Mouse (Mus musculus): Measurements from ENCODE around the gene Hlf.

Gene Hlf

DNA sequence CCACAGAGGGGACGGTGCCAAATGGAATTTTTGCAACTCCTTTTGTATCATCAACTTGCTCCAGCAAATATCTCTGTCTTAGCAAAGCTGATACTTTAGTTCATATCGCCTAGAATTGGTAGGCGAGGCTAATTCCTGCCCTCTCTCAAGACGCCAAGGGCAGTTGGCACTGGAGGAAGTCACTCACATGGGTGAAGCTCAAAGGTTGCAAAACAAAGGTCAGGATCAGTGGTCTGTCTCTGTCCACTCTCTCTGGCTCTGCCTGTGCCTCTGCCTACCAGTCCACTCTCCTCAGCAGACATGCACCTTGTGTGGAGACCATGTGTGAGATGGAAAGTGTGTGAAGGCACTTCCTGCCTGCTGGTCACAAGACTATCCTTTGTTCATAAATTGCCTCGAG, 48.4 kb downstream of the Hlf start:
- DNase-seq (ENCODE audit: low spot score in 2 of 2): no peak

DNA sequence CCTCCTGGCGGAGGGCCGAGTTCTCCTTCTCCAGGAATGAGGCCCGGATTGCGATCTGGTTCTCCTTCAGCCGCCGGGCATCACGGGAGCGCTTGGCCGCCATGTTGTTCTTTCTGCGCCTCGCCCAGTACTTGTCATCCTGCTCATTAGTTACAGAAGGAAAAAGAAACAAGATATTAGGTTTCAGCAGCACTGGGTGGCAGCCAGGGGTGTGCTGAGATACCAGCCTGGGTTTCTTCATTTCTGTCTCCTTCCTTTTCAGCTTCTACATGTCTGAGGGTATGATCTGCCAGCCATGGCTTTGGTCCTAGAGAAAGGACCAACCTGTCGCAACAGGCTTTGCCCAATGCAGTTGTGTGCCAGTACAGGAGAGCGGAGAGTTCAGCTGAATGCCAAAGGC, 49.9 kb downstream of the Hlf start:
- no peak for DNase-seq (ENCODE audit: low spot score in 2 of 2)

DNA sequence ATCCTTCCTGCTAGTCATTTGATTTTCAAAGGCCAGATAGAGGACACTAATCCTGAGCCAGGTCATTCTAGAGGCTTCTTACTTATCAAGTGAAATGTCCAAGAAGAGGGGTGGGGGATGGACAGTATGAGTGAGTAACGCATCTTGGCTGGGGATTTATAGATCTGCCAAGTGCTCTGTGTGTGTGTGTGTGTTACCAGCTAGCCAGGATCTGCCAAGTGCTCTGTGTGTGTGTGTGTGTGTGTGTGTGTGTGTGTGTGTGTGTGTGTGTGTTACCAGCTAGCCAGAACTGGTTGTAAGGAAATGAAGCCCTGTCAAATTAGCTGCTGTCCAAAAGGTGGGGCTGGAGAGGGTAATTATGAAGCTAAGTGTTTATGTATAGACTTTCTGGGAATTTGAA, 55.9 kb downstream of the Hlf start:
- DNase-seq (ENCODE audit: low spot score in 2 of 2): no peak

DNA sequence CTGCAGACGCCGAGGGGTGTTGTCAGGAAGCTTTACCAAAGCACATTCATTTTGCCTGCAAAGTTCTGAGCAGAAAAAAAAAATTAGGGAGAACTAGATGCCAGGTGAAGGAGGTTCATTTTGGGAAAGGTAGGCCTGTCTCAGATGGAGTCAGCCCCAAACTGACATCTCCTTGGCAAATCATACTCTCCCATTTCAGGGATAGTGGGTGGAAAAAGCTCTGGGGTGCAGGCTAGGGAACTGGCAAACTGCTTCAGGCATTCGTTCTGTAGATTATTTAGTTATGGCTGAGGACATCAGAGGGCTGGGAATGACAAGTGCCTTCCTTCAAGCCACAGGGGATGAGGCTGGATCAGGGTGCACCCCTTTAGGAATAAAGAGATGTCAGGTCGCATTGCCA, 58.0 kb downstream of the Hlf start:
- DNase-seq (ENCODE audit: low spot score in 2 of 2): no peak

DNA sequence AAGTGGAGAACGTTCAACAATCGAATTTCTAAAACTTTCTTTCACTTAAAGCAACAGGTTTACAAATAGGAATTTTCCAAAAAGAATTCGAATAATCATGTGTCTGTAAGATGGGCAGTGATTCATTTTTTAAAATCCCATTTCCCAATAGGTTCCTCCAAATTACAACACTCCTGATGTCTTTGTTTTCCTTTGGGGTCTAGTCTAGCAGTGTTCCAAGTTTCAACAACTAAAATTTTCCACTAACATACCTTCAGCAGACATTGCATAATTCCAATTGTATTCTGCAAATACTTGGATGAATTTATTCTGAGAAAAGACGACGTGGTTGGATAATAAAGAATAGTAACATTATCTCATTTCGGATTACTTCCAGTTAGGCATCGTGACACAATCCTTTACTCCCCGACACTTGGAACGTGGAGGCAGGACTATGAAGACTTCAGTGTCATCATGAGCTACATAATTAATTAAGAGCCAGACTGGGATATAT, 60.4 kb downstream of the Hlf start:
- DNase-seq (ENCODE audit: low spot score in 2 of 2): peak; percentile 38 to 43

DNA sequence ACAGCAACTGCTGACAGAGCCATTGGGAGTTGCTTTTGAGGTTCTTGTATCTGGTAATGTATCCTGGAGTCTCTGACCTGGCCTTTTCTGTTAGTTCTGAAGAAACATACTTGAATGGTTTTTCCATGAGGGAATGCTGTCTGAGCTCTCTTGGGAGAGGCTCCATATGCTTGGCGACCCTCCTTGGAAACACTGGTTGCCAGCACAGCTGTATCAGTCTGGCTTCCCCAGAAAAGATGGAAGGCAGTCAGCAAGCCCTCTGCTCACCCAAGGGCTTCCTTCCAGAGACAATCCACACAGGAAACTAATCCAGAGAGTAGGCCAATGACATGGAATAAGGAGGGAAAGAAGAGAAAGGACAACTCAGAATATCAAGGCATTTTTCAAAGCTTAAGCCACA, 63.9 kb downstream of the Hlf start:
- peak; percentile 77 to 82 for DNase-seq (ENCODE audit: low spot score in 2 of 2)

DNA sequence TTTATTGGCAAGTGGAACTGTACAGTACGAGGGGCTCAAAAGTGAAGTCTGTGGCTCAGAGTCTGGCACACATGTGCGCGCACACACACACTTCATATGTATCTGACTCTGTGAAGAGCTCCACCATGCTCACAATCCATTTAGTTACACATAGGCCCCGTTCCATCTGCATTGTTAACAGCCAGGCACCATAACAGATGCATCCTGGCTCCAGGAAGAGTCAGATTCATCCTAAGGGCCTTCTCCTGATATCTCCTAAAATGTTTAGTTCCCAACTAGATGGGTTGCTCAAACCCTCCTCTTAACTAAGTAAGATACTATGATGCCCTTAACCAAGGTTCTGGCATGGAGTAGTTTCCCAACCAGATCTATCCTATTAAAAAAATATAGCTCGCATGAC, 64.5 kb downstream of the Hlf start:
- DNase-seq (ENCODE audit: low spot score in 2 of 2): no peak

DNA sequence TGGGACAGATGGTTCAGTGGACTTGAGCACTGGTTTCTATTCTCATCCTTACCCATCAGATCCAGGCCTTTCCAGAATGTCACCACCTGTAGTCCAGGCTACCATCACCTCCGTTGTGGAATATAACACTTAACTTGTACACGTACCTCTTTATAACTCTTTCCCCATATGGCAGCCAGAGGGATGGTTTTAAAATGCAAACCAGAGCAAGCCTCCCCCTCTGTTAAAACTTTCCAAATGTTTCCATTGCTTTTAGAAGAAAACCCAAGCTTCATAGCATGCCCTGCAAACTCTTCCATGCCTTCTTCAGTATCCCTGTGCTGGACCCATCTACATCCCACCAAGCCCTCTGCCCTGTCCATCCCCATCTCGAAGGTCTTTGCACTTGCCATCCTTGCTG, 66.1 kb downstream of the Hlf start:
- no peak for DNase-seq (ENCODE audit: low spot score in 2 of 2)

DNA sequence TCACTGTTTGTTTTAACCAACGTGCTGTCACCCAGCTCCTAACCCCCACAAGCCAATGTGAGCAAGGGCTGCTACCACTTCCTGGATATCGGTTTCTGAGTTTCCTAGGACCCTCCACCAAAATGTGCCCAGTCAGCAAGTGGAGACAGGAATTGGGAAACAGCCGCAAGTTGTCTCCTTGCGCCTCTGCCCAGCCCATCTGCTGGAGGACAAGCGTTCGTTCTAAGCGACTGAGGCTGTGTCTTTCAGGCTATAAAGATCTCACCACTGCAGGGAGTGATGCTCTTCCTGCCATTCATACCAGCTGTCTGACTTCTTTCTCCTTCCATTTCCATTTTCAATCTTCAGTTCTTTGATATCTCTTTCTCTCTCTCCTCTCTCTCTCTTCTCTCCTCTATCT, 69.8 kb downstream of the Hlf start:
- DNase-seq (ENCODE audit: low spot score in 2 of 2): no peak

DNA sequence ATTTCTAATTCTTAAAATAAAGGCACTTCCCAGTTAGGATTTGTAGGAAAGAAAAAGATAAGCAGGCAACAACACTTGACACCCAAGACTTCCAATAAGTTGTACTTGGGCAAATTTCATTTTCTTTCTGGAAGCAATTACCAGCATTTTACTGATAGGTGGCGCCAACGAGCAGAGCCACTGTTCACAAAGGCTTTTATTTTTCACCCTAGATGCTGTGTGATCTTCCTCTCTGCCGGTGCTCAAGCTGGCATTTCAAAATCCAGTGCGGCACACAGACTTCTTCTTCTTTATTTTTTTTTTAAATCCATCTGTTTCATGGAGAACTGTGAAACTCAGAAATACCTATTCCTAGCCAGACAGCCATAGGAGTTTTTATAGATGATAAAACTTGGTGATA, 73.2 kb downstream of the Hlf start:
- DNase-seq (ENCODE audit: low spot score in 2 of 2): peak in 1 of 2 experiments; percentile 36

DNA sequence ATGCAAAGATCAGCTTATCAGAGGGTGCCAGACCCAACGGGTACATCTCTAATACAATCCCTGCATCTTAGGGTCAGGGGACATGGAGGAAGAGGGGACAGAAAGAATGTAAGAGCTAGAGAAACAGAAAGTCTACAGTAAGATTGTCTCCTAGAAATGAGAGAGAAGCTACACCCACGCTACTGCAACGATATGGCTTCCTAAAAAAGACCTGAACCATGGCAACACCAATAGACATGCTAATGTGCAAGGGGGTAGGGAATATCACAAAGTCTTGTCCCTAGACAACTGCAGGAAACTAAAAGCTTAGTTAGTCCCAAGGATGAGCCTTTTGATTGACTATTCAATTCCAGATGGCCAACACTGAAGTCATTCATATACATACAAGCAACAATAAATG, 76.1 kb downstream of the Hlf start:
- DNase-seq (ENCODE audit: low spot score in 2 of 2): no peak

DNA sequence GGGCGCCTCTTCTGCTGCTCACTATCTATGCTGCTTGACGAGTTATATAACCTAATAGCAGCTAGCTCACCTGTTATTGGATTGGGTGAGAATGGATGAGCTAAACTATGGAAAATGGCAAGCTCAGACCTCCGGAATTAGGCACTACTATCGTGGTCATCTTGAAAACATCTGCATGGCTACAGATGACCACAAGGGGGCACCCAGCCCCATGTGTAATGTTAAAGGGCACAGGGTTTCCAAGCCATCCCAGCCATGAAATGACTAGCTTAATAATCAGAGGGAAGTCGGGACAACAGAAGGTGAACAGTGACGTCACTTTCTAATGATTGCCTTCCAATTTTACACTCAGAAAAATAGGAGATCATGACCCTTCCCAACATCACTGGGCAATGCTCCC, 83.7 kb downstream of the Hlf start:
- peak; percentile 26 to 59 for DNase-seq (ENCODE audit: low spot score in 2 of 2)

DNA sequence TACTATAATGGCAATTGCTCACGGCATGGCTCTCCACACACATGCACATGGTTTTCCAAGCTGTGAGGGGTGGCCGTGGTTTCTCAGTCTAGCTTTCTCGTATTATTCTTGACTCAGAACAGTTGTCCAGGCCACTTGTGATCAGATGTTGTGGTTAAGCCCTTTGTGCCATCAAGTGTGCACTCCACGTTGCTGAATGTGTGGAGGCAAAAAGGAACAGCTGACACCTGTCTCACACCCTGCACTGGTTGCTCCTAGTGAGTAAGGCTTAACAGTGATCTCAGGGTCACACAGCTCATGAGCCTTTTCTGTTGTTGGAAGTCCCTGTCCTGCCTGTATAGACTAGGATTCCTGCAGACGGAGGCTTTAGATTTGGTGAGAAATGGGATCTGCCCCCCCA, 84.6 kb downstream of the Hlf start:
- no peak for DNase-seq (ENCODE audit: low spot score in 2 of 2)

DNA sequence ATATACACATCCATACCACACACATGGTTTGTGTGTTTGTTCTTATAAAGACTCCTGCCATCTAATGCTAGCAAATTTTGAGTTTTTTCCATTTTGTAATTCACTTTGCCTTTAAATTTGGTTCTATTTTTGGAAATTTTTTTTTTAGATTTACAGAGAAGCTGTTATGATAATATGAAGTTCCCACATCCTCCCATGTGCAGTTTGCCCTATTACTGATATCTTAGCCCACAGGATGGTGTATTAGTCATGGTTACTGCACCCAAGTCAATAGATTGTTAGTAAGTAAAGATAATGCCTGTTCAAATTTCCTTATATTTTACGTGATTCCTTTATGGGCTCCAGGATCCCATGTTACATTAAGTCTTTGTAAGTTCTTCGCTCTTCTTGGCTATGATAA, 96.1 kb downstream of the Hlf start:
- DNase-seq (ENCODE audit: low spot score in 2 of 2): no peak

DNA sequence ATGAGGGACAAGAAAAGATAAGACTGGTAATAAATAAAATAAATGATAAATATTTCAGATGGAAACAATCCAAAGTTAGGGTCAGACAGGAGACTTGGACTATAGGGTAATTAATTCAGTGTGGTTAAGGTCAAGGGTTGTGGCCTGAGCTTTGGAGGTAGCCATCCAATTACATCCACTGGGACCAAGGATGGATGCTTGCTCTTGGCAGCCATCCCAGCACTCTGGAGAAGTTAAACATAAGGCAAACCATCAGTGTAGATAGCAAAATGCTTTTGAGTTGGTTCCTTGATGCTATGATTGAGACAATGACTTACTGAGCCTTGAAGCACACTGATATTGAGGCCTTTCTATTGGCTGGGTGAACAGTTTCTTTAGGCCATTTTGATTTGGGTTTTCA, 97.9 kb downstream of the Hlf start:
- DNase-seq (ENCODE audit: low spot score in 2 of 2): no peak

DNA sequence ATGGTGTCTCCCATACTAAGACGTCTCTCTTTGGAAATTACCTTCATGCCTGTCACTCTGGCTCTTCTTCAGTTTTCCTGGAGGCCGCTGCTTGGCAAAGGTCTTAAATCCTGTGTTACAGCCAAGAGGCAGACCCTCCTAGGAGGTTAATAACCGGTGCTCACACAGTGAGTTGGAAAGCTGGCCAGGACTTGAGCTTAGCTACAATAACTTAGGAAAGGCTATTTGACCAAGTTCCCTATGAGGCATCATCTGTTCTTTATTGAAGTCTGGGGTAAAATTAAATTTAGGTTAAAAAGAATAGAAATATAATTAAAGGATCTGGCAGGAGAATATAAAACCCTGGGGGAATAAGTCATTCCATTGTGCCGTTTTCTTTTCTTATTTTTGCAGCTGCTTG, 99.5 kb downstream of the Hlf start:
- DNase-seq (ENCODE audit: low spot score in 2 of 2): no peak

DNA sequence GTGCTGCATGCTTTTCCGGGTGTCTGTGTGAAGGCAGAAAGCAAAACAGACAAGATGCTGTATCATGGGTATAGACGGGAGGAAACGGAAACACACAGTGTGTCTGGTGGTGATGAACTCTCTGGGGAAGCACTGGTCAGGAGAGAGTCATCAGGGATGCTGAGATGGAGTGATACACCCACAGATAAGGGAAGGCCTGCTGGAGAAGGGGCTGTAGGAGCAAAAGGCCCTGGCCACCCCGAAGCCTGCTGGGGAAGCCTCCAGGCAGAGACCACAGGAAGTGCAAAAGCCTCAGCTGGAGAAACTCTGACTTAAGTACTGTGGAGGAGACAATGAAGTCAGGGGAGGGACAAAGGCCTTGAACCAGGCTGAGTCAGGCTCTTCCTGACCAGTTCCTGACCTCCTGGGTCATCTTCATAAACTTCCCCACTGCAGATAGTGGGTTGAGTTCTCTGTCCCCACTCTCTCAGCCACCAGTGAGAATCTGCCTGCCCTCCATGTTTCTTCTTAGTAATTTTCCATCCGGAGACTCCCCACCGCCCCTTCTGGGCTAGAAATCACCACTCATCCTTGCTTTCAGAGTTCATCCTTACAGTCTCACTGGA, 104.0 kb downstream of the Hlf start:
- no peak for DNase-seq (ENCODE audit: low spot score in 2 of 2)

Data from heart, adult 9 months (tissue).